Mouse (Mus musculus): ENCODE measurements around the gene Ttll11.

DNA sequence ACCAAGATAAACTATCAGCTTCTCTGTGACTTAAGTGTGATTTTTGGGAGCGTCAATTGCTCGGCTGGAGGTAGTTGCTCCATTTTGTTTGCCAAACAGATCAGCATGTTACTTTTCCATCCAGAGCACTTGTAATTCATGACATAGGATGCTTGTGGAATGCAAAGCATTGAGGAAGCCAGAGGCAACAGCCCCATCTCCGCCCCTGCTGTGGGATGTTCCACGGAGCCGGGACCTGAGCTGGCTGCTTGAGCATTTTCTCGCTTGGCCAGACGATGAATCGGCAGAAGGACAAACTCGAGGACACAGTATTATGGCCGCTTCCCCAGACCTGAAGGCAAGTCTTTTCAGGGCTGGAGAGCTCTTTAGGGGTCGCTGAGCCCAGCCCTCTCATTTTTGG lies 176.6 kb downstream of the Ttll11 start:
- TF ChIP-seq CTCF (IDR thresholded peaks at IDR 0.05; ENCODE audit: control insufficient read depth, insufficient read depth, insufficient replicate concordance, low read depth, low read length) (no peak), POLR2A (IDR thresholded peaks at IDR 0.05; ENCODE audit: control insufficient read depth, low read depth, low read length) (no peak)

All from testis, adult 2 months (tissue).